Mouse (Mus musculus) small intestine, adult 2 months (tissue): ENCODE data around the gene Map3k1.

Experiments used
- CTCF ChIP-seq: fragments of 200-500 bp; IDR thresholded peaks from 2 replicates; pipeline ENCODE4 v1.5.1; 2012; ENCODE audit warnings: low read depth, mild to moderate bottlenecking, control low read depth, inconsistent platforms, low read length, moderate library complexity, mixed read lengths; ENCODE audit not compliant: insufficient replicate concordance, insufficient read length; ENCODE audit errors: extremely low read depth
- POLR2A ChIP-seq: fragments of 200-500 bp; IDR thresholded peaks from 2 replicates; pipeline ENCODE4 v1.6.1; 2012; ENCODE audit warnings: low read depth, mild to moderate bottlenecking, control low read depth, inconsistent platforms, low read length, moderate library complexity

GRCm38 (mm10) chr13:111745216-111745615 lies 63.6 kb downstream of the Map3k1 start:
- TF ChIP-seq POLR2A, result no peak
- no peak for TF ChIP-seq CTCF
